Mouse (Mus musculus) heart, postnatal 0 days (tissue): ENCODE results near the gene Rnf166. TPM values are rescaled to one million over a fixed set of nuclear protein-coding genes. Genes with fewer than 3 reads are reported as not detected.

ENCODE experiments used
- ATAC-seq: fragments of 200-750 bp; cut with Nextera tagmentation; 2 replicates; pipeline ENCODE4 v1.8.0; 2017; ENCODE audit warnings: low read depth, moderate number of reproducible peaks, moderate library complexity; ENCODE audit not compliant: insufficient read depth
- DNase-seq: peaks from one replicate; pipeline ENCODE4 v3.0.0-alpha.2; 2016; ENCODE audit warnings: low spot score
- H3K27ac ChIP-seq: fragments of 300-500 bp; sonication (generic); 2 replicates; pipeline ENCODE4 v1.5.1; 2014; ENCODE audit warnings: low read depth, mild to moderate bottlenecking
- H3K27me3 ChIP-seq: fragments of 300-500 bp; sonication (generic); 2 replicates; pipeline ENCODE4 v1.6.1; 2014; ENCODE audit warnings: low read length, mixed read lengths; ENCODE audit not compliant: control insufficient read depth, insufficient read depth
- H3K36me3 ChIP-seq: fragments of 300-500 bp; sonication (generic); replicated peaks from 2 replicates; pipeline ENCODE4 v1.6.1; 2014; ENCODE audit warnings: low read length, mixed read lengths; ENCODE audit not compliant: control insufficient read depth, insufficient read depth
- H3K4me1 ChIP-seq: fragments of 300-500 bp; sonication (generic); 2 replicates; pipeline ENCODE4 v1.6.1; 2014; ENCODE audit warnings: antibody characterized with exemption; ENCODE audit not compliant: control insufficient read depth, insufficient read depth
- H3K4me2 ChIP-seq: fragments of 300-500 bp; sonication (generic); 2 replicates; pipeline ENCODE4 v1.6.1; 2014; ENCODE audit warnings: low read depth, mild to moderate bottlenecking, low read length, moderate library complexity
- H3K4me3 ChIP-seq: fragments of 300-500 bp; sonication (generic); 2 replicates; pipeline ENCODE4 v1.5.1; 2014; ENCODE audit warnings: low read depth, low read length
- H3K9ac ChIP-seq: fragments of 300-500 bp; sonication (generic); replicated peaks from 2 replicates; pipeline ENCODE4 v1.6.1; 2014; ENCODE audit warnings: low read depth, low read length, mixed read lengths
- H3K9me3 ChIP-seq: fragments of 300-500 bp; sonication (generic); replicated peaks from 2 replicates; pipeline ENCODE4 v1.6.1; 2016; ENCODE audit warnings: low read length; ENCODE audit not compliant: control insufficient read depth
- CTCF ChIP-seq: IDR thresholded peaks from 2 replicates; pipeline ENCODE4 v1.5.1; 2016; ENCODE audit warnings: antibody characterized with exemption, control low read depth, low read depth
- EP300 ChIP-seq: IDR thresholded peaks from 2 replicates; pipeline ENCODE4 v1.6.1; 2016; ENCODE audit warnings: antibody characterized with exemption, low read depth
- WGBS: fragments of 180-500 bp; shearing (Covaris S2); extraction: QIAGEN DNeasy Blood & Tissue Kit; methylation state at CpG from one replicate; pipeline ENCODE4 v1.1.7; 2014; 5-methylcytosine and 5-hydroxymethylcytosine counted together
- polyA plus RNA-seq: library from polyadenylated mRNA; unstranded; fragments of >200 nt; fragmentation: Nextera tagmentation; extraction: Ambion mirVana; gene quantifications from 2 replicates; pipeline ENCODE4 v1.2.1, GENCODE M21; 2015
- total RNA-seq: library from RNA; depleted of rRNA; stranded (reverse); fragments of >200 nt; gene quantifications from 2 replicates; pipeline ENCODE4 v1.2.3, GENCODE M21; 2014; ENCODE audit warnings: low replicate concordance

The Rnf166 gene
- total and polyA plus RNA-seq, 2 experiments from 2014 or later: 39.4 to 42.7 TPM

- Histone ChIP-seq H3K9ac (no peak overlapping the region), H3K36me3 (peaks cover 93% of the 10 kb centered on the region), H3K4me1 (no peaks in the 10 kb centered on the region), H3K4me3 (no peak overlapping the region), H3K9me3 (no peaks in the 10 kb centered on the region), H3K4me2 (no peak overlapping the region), H3K27me3 (no peaks in the 10 kb centered on the region), H3K27ac (no peak overlapping the region)
- 83% methylated on average over 8 of the region's 8 CpGs for WGBS
- DNase-seq (no peak), ATAC-seq (no peak)
- TF ChIP-seq EP300 (no peak), CTCF (no peak)
Observed at GRCm38 (mm10) chr8:122482448-122482847, 6.6 kb upstream of the Rnf166 start.

- peak overlapping the region; percentile 87 for H3K27ac ChIP-seq
- H3K4me2 ChIP-seq: peak overlapping the region; percentile 81
- peak overlapping the region; percentile 92 for H3K4me3 ChIP-seq
- H3K9me3 ChIP-seq: no peaks in the 10 kb centered on the region
- H3K9ac ChIP-seq: peak overlapping the region; percentile 86
- no peaks in the 10 kb centered on the region for H3K27me3 ChIP-seq
- peaks cover 40% of the 10 kb centered on the region for H3K36me3 ChIP-seq
- TF ChIP-seq CTCF (no peak), EP300 (no peak)
- ATAC-seq (peak; percentile 34), DNase-seq (peak; percentile 69)
- peaks cover 11% of the 10 kb centered on the region; the same call in 1 of the 2 replicates for H3K4me1 ChIP-seq
- under 1% methylated on average over 16 of the region's 16 CpGs for WGBS
Observed at GRCm38 (mm10) chr8:122474951-122475560, 808 bp downstream of the Rnf166 start.

GRCm38 (mm10) chr8:122473911-122474421, 1.9 kb downstream of the Rnf166 start:
- peaks cover 40% of the 10 kb centered on the region for H3K36me3 ChIP-seq
- peak overlapping the region; percentile 81; the same call in 1 of the 2 replicates for H3K4me2 ChIP-seq
- WGBS: 83% methylated on average over 8 of the region's 8 CpGs
- H3K27me3 ChIP-seq: no peaks in the 10 kb centered on the region
- TF ChIP-seq CTCF (no peak), EP300 (no peak)
- peaks cover 11% of the 10 kb centered on the region; the same call in 1 of the 2 replicates for H3K4me1 ChIP-seq
- no peaks in the 10 kb centered on the region for H3K9me3 ChIP-seq
- no peak overlapping the region for H3K9ac ChIP-seq
- DNase-seq (no peak), ATAC-seq (no peak)
- H3K27ac ChIP-seq: peak overlapping the region; percentile 11; the same call in 1 of the 2 replicates
- peak overlapping the region; percentile 92; the same call in 1 of the 2 replicates for H3K4me3 ChIP-seq

GRCm38 (mm10) chr8:122470691-122471090, 5.2 kb downstream of the Rnf166 start:
- Histone ChIP-seq H3K9me3 (no peaks in the 10 kb centered on the region), H3K4me3 (peak overlapping the region; percentile 13; the same call in 1 of the 2 replicates), H3K4me1 (peaks cover 6% of the 10 kb centered on the region; the same call in 1 of the 2 replicates), H3K27me3 (no peaks in the 10 kb centered on the region), H3K36me3 (peaks cover 54% of the 10 kb centered on the region), H3K4me2 (peak overlapping the region; percentile 3; the same call in 1 of the 2 replicates), H3K9ac (no peak overlapping the region), H3K27ac (peak overlapping the region; percentile 13; the same call in 1 of the 2 replicates)
- TF ChIP-seq EP300: no peak
- no peak for TF ChIP-seq CTCF
- DNase-seq (no peak), ATAC-seq (no peak)
- 84% methylated on average over 5 of the region's 5 CpGs for WGBS

GRCm38 (mm10) chr8:122469965-122470364, 5.9 kb downstream of the Rnf166 start:
- Histone ChIP-seq H3K4me3 (peak overlapping the region; percentile 13; the same call in 1 of the 2 replicates), H3K36me3 (peaks cover 59% of the 10 kb centered on the region), H3K27ac (peak overlapping the region; percentile 13; the same call in 1 of the 2 replicates), H3K27me3 (no peaks in the 10 kb centered on the region), H3K9me3 (no peaks in the 10 kb centered on the region), H3K9ac (no peak overlapping the region), H3K4me1 (peaks cover 5% of the 10 kb centered on the region; the same call in 1 of the 2 replicates), H3K4me2 (peak overlapping the region; percentile 3; the same call in 1 of the 2 replicates)
- ATAC-seq (no peak), DNase-seq (no peak)
- WGBS: 84% methylated on average over 10 of the region's 10 CpGs
- TF ChIP-seq CTCF: no peak
- no peak for TF ChIP-seq EP300
